Mouse (Mus musculus) kidney, adult 11 months (tissue): ENCODE measurements around the gene Snw1.
"Not testable (repeated sequence)": the region's sequence is repeated elsewhere in the genome, so short reads cannot be mapped to it uniquely, and the experiment has no call there.

Experiments used
- DNase-seq: peaks from one replicate; pipeline ENCODE4 v3.0.0; 2022

Gene Snw1

GRCm38 (mm10) chr12:87471964-87472786 lies at the start of gene Snw1:
Gene Snw1, minus strand, starts transcription at chr12:87472274.
- peak; percentile 95 for DNase-seq

DNA sequence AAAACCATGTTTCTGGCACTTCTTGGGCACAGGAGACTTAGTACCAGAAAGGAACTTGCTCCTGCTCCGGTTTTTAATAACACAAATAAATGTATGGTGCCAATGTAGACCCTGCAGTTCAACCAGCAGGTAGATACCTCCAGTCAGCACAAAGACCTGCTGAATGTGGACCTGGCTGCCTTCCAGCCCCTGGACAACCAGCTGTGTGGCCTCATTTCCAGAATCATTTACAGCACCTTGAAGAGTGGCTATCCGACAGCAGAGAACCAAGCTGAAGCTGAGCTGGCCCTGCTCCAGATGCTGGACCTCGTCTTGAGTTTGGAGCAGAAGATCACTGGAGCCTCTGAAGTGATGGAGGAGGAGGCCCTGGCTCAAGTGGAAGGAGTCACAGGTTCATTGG lies 47.5 kb upstream of the Snw1 start:
- peak; percentile 12 for DNase-seq

DNA sequence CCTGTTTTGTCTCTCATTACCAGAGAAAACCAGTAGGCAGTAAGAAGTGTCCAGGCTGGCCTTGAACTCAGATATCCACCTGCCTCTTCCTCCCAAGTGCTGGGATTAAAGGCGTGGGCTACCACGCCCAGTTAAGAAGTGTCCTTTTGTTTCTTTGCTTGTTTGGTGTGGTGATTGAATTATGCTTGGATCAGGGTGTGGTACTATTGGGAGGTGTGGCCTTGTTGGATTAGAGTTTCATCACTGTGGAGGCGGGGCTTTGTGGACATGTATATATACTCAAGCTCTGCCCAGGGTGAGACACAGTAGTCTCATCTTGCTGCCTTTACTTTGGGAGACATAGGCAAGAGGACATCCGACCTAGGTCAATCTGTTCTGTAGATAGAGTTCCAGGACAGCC lies 41.9 kb upstream of the Snw1 start, which contains the start of gene Gm8300:
Gm8300 (plus strand) TSS at position 301 of the 400 bp plus-strand sequence.
- DNase-seq, result not testable (repeated sequence)

DNA sequence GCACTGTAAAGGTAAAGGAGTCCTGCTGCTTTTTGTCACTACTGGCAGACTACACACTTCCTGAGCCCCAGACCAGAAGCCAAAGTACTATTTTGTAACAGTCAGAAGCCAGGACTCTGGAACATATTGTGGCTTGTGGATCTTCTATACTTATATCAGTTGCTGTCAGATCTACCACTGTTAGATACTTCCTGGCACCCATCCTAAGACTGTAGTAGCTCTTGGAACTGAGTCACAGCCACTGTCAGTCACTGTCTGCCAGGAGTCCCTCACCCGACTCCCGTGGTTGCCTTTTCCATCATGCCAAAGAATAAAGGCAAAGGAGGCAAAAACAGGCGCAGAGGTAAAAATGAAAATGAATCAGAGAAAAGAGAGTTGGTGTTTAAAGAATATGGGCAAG lies 22.3 kb upstream of the Snw1 start, which contains the start of gene Gm5788:
Gm5788 (plus strand) TSS at position 301 of the 400 bp plus-strand sequence.
- not testable (repeated sequence) for DNase-seq

DNA sequence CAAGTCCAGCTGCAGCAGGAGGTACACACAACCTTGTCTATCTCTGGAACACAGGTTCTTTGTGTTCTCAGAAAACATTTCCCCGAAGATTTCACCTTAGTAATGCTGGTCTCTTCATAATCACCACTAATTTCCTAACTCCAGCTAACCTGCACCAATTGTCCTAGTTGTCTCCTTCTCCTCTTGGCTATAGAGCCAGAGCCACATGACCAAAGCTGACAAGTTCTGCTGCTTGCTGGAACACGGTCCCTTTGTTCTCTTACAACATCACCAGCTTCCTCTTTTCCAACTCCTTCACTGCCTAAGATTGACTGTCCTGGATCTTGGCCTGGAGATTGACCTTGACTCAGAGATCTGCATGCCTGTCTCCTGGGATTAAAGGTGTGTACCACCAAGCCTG lies 16.6 kb upstream of the Snw1 start:
- not testable (repeated sequence) for DNase-seq

DNA sequence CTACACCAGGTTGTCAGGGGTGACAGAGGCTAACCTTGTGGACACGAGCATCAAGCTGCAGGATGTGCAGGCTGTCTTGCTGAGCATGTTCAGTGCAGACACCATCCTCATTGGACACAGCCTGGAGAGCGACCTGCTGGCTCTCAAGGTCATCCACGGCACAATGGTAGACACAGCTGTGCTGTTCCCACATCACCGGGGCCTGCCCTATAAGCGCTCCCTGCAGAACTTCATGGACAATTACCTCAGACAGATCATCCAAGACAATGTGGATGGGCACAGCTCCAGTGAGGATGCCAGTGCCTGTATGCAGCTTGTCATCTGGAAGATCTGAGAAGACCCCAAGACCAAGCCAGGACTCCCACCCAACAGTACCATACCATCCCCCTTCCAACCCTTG lies 10.4 kb upstream of the Snw1 start:
- DNase-seq, result not testable (repeated sequence)

GRCm38 (mm10) chr12:87474756-87475155 lies 2.7 kb upstream of the Snw1 start:
- DNase-seq, result no peak

- DNase-seq, result peak; percentile 18
Measured at GRCm38 (mm10) chr12:87471421-87471963, 582 bp downstream of the Snw1 start.

DNA sequence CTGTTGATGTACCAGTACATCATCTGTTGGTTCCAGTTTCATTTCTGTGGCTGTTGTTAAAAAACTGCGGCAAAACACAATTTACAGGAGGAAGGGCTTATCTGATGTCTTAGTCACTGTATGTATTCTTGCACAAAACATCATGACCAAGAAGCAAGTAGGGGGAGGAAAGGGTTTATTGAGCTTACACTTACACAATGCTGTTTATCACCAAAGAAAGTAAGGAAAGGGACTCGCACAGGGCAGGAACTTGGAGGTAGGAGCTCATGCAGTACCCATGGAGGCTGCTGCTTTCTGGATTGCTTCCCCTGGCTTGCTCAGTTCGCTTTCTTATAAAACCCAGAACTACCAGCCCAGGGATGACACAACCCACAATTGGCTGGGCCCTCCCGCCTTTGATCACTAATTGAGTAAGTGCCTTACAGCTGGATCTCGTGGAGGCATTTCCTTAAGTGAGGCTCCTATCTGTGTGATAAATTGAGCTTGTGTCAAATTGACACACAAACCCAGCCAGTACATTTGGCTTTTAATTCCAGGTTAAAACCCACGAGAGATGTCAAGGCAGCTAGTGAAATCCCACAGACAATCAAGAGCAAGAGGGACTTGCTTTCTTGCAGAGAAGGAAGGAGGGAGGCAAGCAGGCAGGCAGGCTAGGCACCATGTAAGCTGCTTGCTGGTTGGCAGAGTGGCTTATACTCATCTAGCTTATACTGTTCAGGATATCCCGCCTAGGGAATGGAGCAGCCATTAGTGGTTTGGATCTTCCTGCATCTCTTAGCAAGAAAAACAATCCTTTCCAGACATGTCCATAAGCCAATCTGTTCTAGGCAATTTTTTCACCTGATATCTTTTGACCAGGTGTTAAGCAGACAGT lies 1.6 kb downstream of the Snw1 start:
- DNase-seq, result no peak

GRCm38 (mm10) chr12:87464678-87465297 lies 7.3 kb downstream of the Snw1 start:
- no peak for DNase-seq

DNA sequence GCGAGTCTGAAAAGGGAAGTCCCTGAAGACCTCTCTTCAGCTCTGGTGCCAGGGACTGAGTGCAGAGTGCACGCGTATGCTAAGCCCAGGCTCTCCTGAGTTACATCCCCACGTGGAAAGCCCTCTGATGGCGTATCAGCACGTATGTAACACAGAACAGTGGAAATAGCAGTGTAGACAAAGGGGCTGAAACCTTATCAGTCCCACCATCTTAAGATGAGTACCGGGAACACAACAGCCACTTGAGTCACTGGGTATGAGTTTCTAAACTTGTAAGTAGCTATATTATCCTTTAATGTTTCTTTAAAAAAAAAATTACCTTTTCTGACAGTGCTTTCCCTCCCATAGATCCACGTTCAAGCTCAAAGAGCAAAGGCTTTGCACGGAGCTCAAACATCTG lies 22.6 kb downstream of the Snw1 start:
- no peak for DNase-seq

DNA sequence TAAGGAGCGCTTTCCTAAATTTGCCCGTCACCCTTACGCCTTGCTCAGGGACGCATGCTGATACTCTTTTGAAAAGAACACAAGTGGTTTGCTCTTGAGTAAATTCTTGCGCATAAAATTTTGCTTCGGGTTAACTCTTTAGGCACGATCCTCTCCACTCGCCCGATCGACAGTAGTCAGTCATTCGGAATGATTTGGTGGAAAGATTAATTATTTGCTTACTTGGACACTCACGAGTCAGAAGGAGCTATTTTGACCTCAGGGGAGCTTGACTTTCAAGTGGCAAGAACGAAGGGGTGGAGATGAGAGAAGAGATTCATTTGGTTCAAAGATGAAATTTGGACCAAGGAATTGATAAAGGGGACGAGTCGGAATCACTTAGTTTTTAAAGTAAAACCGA lies 27.9 kb downstream of the Snw1 start:
- peak; percentile 21 for DNase-seq

DNA sequence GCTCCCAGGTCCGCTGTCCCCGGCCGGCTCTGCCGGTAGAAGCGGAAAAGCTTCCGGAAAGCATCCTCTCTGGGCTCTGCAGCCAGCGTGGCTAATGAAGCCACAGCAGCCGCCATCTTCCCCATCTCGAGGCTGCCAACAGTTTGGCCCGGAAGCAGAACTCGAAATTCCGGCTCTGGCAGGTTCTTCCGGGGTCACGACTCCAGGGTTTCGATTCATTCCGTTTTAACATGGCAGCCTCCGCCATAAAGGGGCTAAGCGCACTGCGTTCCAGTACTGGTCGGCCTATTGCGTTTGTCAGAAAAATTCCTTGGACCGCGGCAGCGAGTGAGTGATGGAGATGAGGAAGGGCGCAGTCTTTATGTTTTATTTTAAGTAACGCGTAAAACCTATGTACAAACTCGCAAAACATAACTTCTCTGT lies 28.4 kb downstream of the Snw1 start, which contains the start of the genes Slirp and Alkbh1:
Slirp (plus strand) TSS at position 197 of the 423 bp plus-strand sequence.
Alkbh1 (minus strand) TSS at position 318 of the 423 bp plus-strand sequence.
- peak; percentile 86 for DNase-seq

DNA sequence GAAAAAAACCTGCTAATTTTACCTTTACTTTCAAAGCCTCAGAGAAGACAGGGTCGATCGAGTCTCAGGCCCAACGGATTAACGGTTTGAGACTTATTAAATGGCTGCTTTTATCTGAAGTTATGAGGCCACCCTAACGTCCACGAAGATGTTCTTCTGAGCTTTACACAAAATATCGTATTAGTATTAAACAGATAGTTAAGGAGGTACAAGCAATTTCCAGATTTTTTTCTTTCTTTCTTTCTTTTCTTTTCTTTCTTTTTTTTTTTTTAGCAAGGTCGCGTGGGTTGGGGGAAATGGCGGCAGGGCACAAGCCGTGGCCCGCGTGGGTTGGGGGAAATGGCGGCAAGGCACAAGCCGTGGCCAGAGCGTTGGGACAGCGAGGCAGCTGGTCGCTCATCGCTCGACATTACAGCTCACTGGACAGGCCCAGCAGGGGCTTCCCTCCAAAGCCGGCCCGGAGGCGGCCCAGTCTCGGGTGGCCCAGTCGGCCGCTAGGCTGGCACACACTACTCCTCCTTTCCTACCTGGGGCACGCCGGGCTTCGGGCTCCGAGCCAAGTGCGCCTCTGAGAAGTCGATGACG lies 28.9 kb downstream of the Snw1 start:
- no peak for DNase-seq

DNA sequence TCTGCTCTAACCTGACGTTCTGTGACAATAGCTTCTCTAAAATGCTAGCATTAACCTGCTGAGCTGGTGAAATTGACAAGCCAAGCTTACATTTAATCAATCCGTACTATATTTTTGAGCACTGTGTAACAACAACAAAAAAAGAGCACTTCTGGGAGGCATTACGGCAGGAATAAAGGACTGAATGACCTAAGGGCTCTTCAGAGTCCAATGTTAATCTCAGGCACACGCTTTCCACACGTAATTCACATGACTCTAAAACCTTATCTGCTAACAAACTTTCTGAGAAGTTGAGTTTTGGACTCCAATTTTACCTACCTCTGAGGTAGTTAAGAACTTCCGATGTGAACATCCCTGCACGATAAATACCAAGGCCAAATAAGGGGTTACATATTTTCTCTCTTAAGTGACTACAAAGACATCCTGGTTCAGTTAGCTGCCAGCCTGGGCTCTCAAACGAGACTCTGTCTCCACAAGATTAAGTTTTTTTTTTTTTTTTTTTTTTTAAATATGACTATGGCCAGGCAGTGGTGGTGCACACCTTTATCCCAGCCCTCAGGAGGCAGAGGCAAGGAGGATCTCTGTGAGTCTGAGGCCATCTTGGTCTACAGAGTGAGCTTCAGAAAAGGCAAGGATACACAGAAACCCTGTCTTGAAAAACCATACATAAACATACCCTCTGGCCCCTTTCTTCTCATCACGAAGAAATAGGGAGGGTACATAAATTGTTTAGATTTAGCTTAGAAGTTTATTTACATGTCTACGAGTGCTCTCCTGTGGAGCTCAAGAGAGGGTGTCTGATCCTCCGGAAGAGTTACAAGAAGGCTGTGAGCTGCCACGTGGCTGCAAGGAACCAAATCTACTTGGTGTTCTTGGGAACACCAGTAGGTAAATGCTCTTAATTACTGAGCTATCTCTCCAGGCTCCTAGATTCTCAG lies 29.6 kb downstream of the Snw1 start:
- no peak for DNase-seq

- DNase-seq, result no peak
Measured at GRCm38 (mm10) chr12:87428885-87429284, 43.2 kb downstream of the Snw1 start.

DNA sequence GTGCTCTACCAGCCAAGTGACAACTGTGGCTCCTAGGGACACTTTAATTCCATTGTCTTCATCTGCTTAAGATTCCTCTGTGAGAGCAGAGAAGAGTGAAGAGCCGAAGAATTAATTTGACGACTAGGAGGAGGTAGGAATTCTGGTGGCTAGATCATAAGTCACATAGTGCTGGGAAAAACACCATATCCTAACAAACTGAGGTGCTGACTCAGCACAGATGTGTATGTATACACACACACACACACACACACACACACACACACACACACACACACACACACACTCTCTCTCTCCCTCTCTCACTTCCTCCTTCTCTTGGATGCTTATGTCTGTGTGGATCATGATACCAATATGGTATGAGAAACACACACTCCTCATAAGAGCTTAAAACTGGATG lies 43.8 kb downstream of the Snw1 start:
- no peak for DNase-seq

GRCm38 (mm10) chr12:87426354-87427031 lies 45.6 kb downstream of the Snw1 start:
- DNase-seq, result no peak

DNA sequence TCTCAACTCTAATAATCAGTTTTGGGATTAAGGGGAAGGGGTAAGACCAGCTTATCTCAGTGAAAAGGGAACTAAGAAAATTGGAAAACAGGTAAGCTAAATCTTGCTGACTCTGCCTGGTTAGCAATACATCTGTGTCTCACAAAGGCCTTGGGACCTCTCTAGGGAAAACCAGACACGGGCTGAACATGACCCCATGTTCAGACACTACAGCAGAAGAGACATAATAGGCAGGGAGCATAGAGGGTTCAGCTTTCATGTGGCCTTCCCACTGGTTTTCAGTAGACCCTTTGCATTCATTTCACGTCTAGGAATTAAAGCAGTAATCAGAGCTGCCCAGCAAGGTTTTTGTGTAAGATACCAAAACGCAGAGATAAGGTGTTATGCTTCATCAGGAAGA lies 47.6 kb downstream of the Snw1 start:
- DNase-seq, result no peak

DNA sequence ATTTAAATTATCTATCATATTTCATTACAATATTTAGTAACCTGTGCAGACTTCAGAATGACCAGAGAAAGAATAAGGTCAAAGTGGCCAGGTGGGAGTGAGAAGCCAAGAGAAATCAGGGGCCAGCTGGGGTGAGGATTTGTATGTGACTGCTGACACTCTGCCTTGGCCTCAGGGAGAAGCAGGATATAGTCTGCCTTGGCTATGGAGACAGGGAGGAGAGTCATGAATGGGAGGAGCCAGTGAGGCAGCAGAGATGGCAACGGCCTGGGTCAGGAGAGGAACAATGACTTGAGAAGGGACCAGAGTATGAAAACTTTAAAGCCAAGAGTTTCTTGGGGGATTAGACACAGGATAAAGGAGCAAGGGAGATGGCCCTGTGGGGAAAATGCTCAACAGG lies 48.4 kb downstream of the Snw1 start:
- no peak for DNase-seq
